Mouse (Mus musculus): ENCODE measurements at regions not wholly inside any gene's neighbourhood (a gene's known extent, or its start where the extent isn't known, plus 50 kb on each side); places are given as distances from the start of the nearest gene placed in this dataset.
"Not testable (repeated sequence)": the region's sequence is repeated elsewhere in the genome, so short reads cannot be mapped to it uniquely, and the experiment has no call there.

DNA sequence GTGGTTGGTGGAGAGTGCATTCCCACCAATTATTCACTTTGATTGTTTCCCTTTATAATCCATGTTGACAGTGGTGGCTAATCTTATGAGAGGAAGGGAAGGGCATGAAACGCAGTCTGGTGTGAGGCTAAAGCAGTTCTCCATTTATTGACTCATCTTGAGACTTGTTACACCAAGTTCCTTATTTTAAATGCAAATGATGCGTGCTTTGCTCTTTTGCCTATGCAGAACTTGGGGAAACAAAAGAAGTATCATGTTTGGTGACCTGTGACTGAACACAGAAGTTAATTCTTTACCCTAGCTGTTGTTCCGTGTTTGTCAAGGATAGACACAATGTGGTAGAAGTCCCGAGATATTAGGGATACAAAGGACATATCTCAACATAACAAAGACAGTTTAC is 531.2 kb downstream of the Hace1 start:
- no peak for ATAC-seq

DNA sequence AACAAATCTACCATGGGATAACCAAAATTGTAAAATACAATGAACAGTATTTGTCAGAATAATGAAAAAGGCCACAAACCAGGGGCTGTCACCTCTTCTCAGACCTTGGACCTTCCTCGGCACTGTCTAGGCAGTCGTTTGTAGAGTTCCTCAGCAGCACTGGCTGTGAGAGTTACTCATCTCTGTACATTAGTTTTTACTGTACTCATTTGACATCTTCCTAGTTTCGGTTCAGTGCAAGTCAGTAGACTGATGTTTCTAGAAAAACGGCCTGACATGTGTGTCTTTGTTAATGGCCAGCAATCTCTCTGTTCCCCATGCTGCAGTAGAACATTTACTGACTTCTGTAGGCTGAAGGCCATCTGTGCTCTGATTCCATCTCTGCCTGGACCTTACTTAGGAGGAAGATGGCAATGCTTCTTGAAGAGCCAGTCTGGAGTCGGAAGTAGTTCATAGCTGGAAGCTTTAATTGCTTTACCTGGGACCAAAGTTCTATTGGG is 537.1 kb downstream of the Hace1 start:
- ATAC-seq = no peak

GRCm38 (mm10) chr10:46122409-46122808 is 544.8 kb downstream of the Hace1 start:
- not testable (repeated sequence) for ATAC-seq

GRCm38 (mm10) chr10:46123795-46124194 is 546.2 kb downstream of the Hace1 start:
- no peak for ATAC-seq

DNA sequence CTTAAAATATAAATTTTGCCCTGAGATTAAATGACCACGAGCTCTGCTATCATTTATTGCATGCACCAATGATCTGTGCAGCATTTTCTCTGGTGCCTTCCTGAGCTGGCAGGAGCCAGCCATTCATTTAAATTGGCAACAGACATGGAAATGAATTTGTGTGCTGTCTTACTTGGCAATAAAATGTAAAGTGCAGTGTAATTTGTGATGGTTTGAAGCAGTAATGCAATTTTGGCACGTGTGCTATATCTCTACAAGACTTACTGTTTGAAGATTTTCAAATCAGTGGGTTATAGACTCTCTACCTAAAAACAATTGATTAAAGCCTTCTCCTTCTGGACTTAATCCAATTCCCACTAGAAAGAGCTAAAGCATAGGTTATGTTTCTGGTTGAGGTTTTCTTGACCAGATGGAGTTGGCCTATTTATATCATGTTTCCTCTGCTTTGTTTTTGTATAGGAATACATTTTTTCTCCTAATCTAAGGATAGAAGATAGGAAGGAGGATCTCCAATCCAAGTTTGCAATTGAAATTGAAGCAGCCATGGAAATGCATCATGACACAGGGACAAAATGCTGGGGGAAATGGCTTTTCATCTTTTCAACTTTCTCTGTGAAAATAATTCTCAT is 557.6 kb downstream of the Hace1 start:
- ATAC-seq = no peak

DNA sequence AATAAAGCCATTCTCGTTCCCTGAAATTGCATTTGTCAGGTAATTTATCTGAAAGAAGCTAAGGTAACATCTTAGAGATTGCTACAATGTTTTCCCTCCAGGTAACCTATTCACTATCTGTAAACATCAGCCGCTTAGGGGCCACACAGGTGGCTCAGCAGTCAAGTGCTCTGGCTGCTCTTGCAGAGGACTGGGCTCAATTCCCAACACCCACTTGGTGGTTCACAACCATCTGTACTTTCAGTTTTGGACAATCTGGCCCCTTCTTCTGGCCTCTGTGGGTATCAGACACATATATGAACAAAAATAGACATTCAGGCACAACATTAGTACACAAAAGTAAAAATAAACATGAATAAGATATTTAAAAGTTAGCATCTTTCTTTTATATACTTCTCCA is 596.4 kb downstream of the Hace1 start:
- no peak for ATAC-seq

DNA sequence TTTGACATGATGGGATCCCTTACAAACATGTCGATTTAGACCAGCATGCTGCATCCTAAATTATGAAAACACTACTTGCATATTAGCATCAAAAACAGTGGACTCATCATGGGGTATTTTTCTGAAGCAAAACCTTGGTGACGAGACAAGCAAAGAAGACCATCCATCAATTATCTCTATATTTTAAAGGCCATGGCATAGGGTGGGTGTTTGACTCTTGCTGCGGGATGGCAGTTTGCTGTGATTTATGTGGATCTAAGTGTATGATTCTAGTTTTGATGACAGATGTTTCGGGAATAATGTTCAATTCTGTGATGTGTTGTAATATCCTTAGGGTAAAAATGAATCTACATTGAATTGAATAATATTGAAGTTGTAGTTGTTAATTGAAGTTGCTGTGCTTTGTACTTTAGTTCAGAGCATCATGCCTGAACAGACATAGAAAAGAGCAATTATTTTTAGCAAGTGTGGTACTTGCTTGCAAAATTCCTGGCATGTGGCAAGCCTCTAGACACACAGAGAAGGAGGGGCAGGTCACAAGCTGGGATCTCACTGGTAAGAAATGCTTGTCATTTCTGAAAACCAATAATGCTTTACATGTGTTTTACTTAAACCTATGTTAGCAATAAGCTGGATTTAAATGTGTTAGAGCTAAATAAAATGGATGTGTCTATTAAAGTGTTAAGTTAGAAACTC is 608.3 kb downstream of the Hace1 start:
- ATAC-seq = no peak

DNA sequence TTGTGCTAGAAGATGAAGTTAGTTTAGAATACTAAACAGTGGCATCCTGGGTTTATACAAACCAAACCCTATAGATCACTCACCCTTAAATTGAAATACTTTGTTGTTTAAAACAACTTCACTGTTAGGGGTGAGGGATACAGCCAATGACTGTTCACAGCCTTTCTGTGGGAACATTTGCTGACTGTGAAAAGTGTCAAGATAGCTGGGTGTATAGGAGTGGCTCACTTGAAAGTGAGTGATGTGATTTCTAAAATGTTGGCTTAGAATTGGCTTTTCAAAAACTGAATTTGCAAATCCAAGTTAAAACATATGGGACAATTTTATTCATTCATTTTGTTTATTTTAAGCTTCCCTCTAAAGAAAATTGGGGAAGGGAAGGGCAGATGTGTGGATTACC is 616.5 kb downstream of the Hace1 start:
- ATAC-seq = no peak

GRCm38 (mm10) chr10:46226837-46227402 is 649.3 kb downstream of the Hace1 start:
- ATAC-seq = no peak

- no peak for ATAC-seq
These were observed 652.0 kb downstream of the Hace1 start for GRCm38 (mm10) chr10:46229608-46230007.

DNA sequence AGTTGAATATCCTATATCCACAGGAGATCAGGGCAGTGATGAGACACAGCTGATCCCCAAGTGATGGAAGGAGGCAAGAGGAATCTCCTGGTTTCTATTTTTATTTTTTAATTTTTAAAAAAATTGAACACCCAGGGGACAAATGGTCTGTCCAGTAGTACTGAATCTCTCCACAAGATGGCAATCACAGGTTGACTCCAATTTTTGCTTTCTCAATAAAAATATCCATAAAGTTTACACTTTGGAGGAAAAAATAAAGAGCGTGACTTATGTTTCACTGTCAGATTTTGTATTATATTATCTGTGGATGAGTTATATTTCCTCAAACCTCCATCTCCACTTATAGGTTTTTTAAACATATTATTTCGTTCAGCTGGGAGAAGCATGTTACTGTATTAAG is 658.0 kb downstream of the Hace1 start:
- ATAC-seq = no peak

DNA sequence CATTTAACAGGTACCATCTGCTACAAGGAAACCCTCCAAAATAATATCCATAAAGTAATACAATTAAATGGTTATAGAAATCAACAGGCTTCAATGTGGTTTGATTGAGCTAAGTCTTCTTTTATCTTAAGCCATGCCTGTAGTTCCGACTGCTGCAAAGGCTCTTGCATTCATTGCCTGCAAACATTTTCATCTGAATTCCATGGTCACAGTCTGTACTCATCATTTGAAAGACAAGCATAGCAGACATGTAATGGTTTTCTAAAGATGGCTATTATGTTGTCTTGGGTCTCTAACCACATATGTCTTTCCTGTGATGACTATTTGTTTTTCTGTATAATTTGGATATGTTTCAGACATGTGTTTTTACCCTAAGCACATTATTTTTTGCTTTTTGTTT is 677.9 kb downstream of the Hace1 start:
- no peak for ATAC-seq

DNA sequence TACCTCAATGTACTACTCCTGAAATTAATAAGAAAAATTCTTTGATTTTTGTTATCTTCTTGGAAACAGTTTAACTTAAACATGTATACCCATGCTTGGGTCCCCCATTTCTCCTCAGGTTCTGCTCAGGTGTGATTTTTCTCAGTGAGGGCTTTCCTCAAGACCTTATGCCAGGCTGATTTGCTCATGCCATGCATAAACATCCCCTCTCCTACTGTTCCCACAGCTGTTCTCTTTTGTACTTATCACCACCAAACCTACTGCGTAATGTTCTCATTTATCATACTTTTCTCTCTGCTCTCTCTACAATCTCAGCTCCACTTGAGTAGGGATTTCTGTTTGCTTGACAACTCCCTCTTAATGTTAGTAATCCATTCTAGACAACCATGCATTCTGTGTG is 692.1 kb downstream of the Hace1 start:
- ATAC-seq = no peak

- ATAC-seq = no peak
These were observed 696.2 kb downstream of the Hace1 start for GRCm38 (mm10) chr10:46273846-46274245.

- ATAC-seq = no peak
These were observed 716.7 kb downstream of the Hace1 start for GRCm38 (mm10) chr10:46294290-46294689.

DNA sequence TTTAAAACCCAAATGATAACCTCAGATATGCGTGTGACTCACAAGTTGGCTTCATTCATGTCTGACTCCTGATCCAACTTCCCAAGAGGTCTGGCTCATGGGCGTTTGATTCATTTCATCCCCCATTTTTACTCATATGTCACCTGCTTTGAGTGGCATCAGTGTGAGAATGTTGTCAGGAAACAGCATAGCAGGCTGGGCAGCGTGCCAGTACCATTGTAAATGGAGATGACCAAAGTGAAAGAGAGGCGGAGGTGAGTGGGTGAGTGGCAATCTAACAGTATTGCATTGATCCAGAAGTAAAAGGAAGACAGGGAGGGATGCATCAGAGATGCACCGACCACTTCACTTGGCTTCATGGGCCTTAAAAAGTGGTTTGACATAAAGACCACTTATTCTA is 720.7 kb downstream of the Hace1 start:
- no peak for ATAC-seq

- no peak for ATAC-seq
These were observed 721.9 kb downstream of the Hace1 start for GRCm38 (mm10) chr10:46299521-46299920.

- no peak for ATAC-seq
These were observed 742.9 kb downstream of the Hace1 start for GRCm38 (mm10) chr10:46320328-46321038.

- ATAC-seq = no peak
These were observed 743.4 kb downstream of the Hace1 start for GRCm38 (mm10) chr10:46321040-46321439.

DNA sequence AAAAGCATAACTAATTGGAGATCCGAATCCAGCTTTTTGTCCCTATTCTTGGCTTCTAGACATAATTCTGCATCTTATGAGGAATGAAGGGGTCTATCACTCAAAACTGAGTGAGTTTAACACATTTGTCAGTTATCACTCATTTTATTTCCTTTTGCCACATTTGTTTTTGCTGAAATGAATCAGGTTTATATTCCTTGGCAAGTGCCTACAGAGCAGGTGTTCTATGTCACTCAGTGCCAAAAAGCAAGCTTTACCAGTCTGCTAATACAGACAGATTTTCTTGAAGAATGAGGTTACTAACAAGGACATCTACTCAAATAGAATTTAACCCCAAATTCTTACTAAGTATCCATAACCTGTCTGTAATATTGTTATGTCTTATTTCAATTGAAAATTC is 751.4 kb downstream of the Hace1 start:
- ATAC-seq = no peak

- ATAC-seq = no peak
These were observed 754.1 kb downstream of the Hace1 start for GRCm38 (mm10) chr10:46331599-46332283.

- no peak for ATAC-seq
These were observed 755.6 kb downstream of the Hace1 start for GRCm38 (mm10) chr10:46333231-46333630.

- no peak for ATAC-seq
These were observed 767.7 kb downstream of the Hace1 start for GRCm38 (mm10) chr10:46345315-46345714.

All from inflammation-experienced regulatory T-cells, adult 6 months (primary cell).